In the genomic region with DNA sequence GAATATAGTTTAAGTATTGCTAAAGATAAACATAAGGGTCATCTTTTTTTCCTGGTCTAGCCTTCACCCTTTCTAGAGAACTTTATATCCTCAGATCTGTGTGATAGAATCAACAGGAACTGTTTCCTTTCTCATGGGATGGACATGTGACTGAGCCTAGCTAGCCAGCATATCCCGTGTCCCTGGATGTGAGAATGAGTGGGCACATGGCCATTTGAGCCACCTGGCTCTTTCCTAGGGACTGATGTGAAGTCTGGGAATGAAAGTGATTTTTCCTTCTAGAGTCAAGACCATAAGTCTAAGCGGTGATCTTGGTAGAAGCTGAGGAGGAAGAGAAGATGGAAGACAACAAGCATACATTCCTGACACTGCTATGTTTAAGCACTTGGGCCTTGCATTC, we compare ENCODE assay signal across 26 mouse cellular contexts.
DNase-seq lines count a peak whose midpoint lies in the region; ATAC-seq and TF ChIP-seq lines count a peak whose summit lies in the region.
"Had no signal": no experiment of that assay in that cellular context is flagged by ENCODE, and none has a peak within 500 bp of the region (broad histone marks: within the 10 kb centered on the region; RNA-seq: fewer than 3 reads in every experiment).

No protein-coding gene starts in this region.

- H3K27me3 ChIP-seq in intestine, embryonic 14.5 days (replicated peaks; ENCODE audit: control insufficient read depth, insufficient read depth, low read length), result no peaks in the 10 kb centered on the region
- no peaks in the 10 kb centered on the region for H3K27me3 ChIP-seq in intestine, embryonic 16.5 days (replicated peaks; ENCODE audit: control insufficient read depth, insufficient read depth, low read length)
- no peaks in the 10 kb centered on the region for H3K27me3 ChIP-seq in cerebellum, adult 2 months (ENCODE audit: control insufficient read depth, insufficient read depth, low read length)
- peaks cover 5% of the 10 kb centered on the region; the same call in 1 of the 2 replicates for H3K27me3 ChIP-seq in embryonic facial prominence, embryonic 10.5 days (replicated peaks; ENCODE audit: low read depth, poor library complexity, severe bottlenecking)
- H3K27me3 ChIP-seq: CH12.LX; embryonic facial prominence, embryonic 15.5 days; heart, embryonic 15.5 days; hindbrain, embryonic 13.5 days; intestine, embryonic 15.5 days; Patski had no signal

- no peak overlapping the region for H3K27ac ChIP-seq in intestine, embryonic 14.5 days (ENCODE audit: low read depth)
- H3K27ac ChIP-seq in intestine, embryonic 16.5 days (ENCODE audit: low read length), result no peak overlapping the region
- H3K27ac ChIP-seq in cerebellum, adult 2 months (ENCODE audit: insufficient read depth, low read length), result no peak overlapping the region
- no peak overlapping the region for H3K27ac ChIP-seq in embryonic facial prominence, embryonic 10.5 days (replicated peaks)
- H3K27ac ChIP-seq: embryonic facial prominence, embryonic 15.5 days; forebrain, embryonic 10.5 days; heart, embryonic 15.5 days; hindbrain, embryonic 13.5 days; hindbrain, postnatal 0 days; intestine, embryonic 15.5 days; kidney, embryonic 15.5 days had no signal

- no peaks in the 10 kb centered on the region for H3K9me3 ChIP-seq in intestine, embryonic 14.5 days (ENCODE audit: control insufficient read depth, low read length)
- no peaks in the 10 kb centered on the region for H3K9me3 ChIP-seq in intestine, embryonic 16.5 days (ENCODE audit: control insufficient read depth, low read length)
- H3K9me3 ChIP-seq in embryonic facial prominence, embryonic 10.5 days, result no peaks in the 10 kb centered on the region
- H3K9me3 ChIP-seq: embryonic facial prominence, embryonic 15.5 days; forebrain, embryonic 10.5 days; heart, embryonic 15.5 days; hindbrain, embryonic 13.5 days; intestine, embryonic 15.5 days; kidney, embryonic 15.5 days had no signal

- no peak for TF ChIP-seq POLR2A in cerebellum, adult 2 months (IDR thresholded peaks at IDR 0.05; ENCODE audit: borderline replicate concordance, insufficient read depth, low read length)

- WGBS in intestine, embryonic 14.5 days, result 88% methylated on average over 2 of the region's 2 CpGs
- WGBS in intestine, embryonic 16.5 days, result 85% methylated on average over 2 of the region's 2 CpGs
- 20% methylated on average over 2 of the region's 2 CpGs for WGBS in cerebellum, adult 2 months
- 93% methylated on average over 2 of the region's 2 CpGs for WGBS in embryonic facial prominence, embryonic 10.5 days

- ATAC-seq in intestine, embryonic 14.5 days (replicated peaks; ENCODE audit: low FRiP score, low TSS enrichment, low read depth), result no peak
- no peak for ATAC-seq in intestine, embryonic 16.5 days
- ATAC-seq: activated CD4-positive, CD25-positive, alpha-beta regulatory T cell, adult 4 months; forebrain, embryonic 14.5 days; hindbrain, postnatal 0 days; intestine, embryonic 15.5 days; Patski had no signal

- H3K4me2 ChIP-seq in intestine, embryonic 14.5 days (ENCODE audit: low read length), result no peak overlapping the region
- H3K4me2 ChIP-seq in intestine, embryonic 16.5 days (ENCODE audit: low read depth, low read length), result no peak overlapping the region
- H3K4me2 ChIP-seq: embryonic facial prominence, embryonic 15.5 days; heart, embryonic 11.5 days; heart, embryonic 15.5 days; hindbrain, embryonic 13.5 days; intestine, embryonic 15.5 days; kidney, embryonic 15.5 days had no signal

- DNase-seq in intestine, embryonic 14.5 days (ENCODE audit: low spot score), result peak; percentile 18
- DNase-seq in cerebellum, adult 2 months, result peak; percentile 63 to 80
- peak; percentile 62 for DNase-seq in cerebellum, postnatal 10 days
- DNase-seq in embryonic facial prominence, embryonic 10.5 days (ENCODE audit: low spot score), result peak; percentile 0
- DNase-seq in ovary, postnatal 36 days (ENCODE audit: low spot score), result no peak
- no peak for DNase-seq in gastrocnemius, adult 8-10 months (ENCODE audit: low spot score in 2 of 2)
- DNase-seq in frontal cortex, postnatal 14 days (ENCODE audit: low spot score in 2 of 2), result no peak
- DNase-seq: adrenal gland, postnatal 14 days; gastrocnemius, postnatal 25 days; heart, adult 18-20 months; heart, postnatal 14 days; kidney, adult 2 months had no signal

- H3K4me3 ChIP-seq in intestine, embryonic 14.5 days (ENCODE audit: low read depth, low read length), result no peak overlapping the region
- H3K4me3 ChIP-seq in intestine, embryonic 16.5 days (ENCODE audit: low read length), result no peak overlapping the region
- H3K4me3 ChIP-seq in cerebellum, adult 2 months (replicated peaks; ENCODE audit: insufficient read depth, low read depth, low read length), result no peak overlapping the region
- H3K4me3 ChIP-seq in embryonic facial prominence, embryonic 10.5 days, result no peak overlapping the region
- H3K4me3 ChIP-seq: embryonic facial prominence, embryonic 15.5 days; erythroblast, embryonic 14.5 days; forebrain, embryonic 10.5 days; heart, embryonic 15.5 days; hindbrain, embryonic 13.5 days; intestine, embryonic 15.5 days; kidney, embryonic 15.5 days had no signal

- H3K4me1 ChIP-seq in intestine, embryonic 14.5 days (replicated peaks; ENCODE audit: control insufficient read depth, insufficient read depth, low read length), result no peaks in the 10 kb centered on the region
- peaks cover 3% of the 10 kb centered on the region; the same call in 1 of the 2 replicates for H3K4me1 ChIP-seq in intestine, embryonic 16.5 days (ENCODE audit: control insufficient read depth, insufficient read depth, low read length)
- H3K4me1 ChIP-seq in cerebellum, adult 2 months (ENCODE audit: control insufficient read depth, insufficient read depth, low read length), result peaks cover 10% of the 10 kb centered on the region; the same call in 1 of the 2 replicates
- H3K4me1 ChIP-seq in embryonic facial prominence, embryonic 10.5 days, result peaks cover 10% of the 10 kb centered on the region
- H3K4me1 ChIP-seq: embryonic facial prominence, embryonic 15.5 days; hindbrain, embryonic 13.5 days; intestine, embryonic 15.5 days; kidney, embryonic 15.5 days had no signal

- H3K9ac ChIP-seq in intestine, embryonic 14.5 days (ENCODE audit: low read length), result no peak overlapping the region
- H3K9ac ChIP-seq in intestine, embryonic 16.5 days (ENCODE audit: low read depth, low read length), result no peak overlapping the region
- H3K9ac ChIP-seq: embryonic facial prominence, embryonic 15.5 days; heart, embryonic 15.5 days; hindbrain, embryonic 13.5 days; intestine, embryonic 15.5 days; kidney, embryonic 15.5 days had no signal

- TF ChIP-seq CTCF in cerebellum, adult 2 months (IDR thresholded peaks at IDR 0.05; ENCODE audit: borderline replicate concordance, insufficient read depth, low read depth, low read length), result no peak

- H3K36me3 ChIP-seq in intestine, embryonic 14.5 days (ENCODE audit: control insufficient read depth, insufficient read depth, low read length), result no peaks in the 10 kb centered on the region
- no peaks in the 10 kb centered on the region for H3K36me3 ChIP-seq in intestine, embryonic 16.5 days (ENCODE audit: control insufficient read depth, insufficient read depth, low read length)
- no peaks in the 10 kb centered on the region for H3K36me3 ChIP-seq in embryonic facial prominence, embryonic 10.5 days (replicated peaks)
- H3K36me3 ChIP-seq: embryonic facial prominence, embryonic 15.5 days; forebrain, embryonic 10.5 days; heart, embryonic 15.5 days; hindbrain, embryonic 13.5 days; intestine, embryonic 15.5 days; kidney, embryonic 15.5 days had no signal

Comparison
In these comparisons a context has a peak if more than half of its experiments do, and no peak if none do; other contexts are left out.
1. DNase-seq: peak in intestine, embryonic 14.5 days (single experiment), cerebellum, adult 2 months (2 of 2), cerebellum, postnatal 10 days (2 of 2) and embryonic facial prominence, embryonic 10.5 days (single experiment); none in ovary, postnatal 36 days (single experiment), gastrocnemius, adult 8-10 months (0 of 2) and frontal cortex, postnatal 14 days (0 of 2).